Mouse (Mus musculus) cortical plate, adult 2 months (tissue): ENCODE measurements around the gene Ccdc50. TPM values are rescaled to one million over a fixed set of nuclear protein-coding genes. Genes with fewer than 3 reads are reported as not detected.

Source experiments
- H3K27ac ChIP-seq: fragments of 200-500 bp; 2 replicates; pipeline ENCODE4 v1.5.1; 2012; ENCODE audit warnings: low read length, control low read depth, inconsistent platforms; ENCODE audit not compliant: insufficient read depth
- H3K4me1 ChIP-seq: fragments of 200-500 bp; 2 replicates; pipeline ENCODE4 v1.6.1; 2011; ENCODE audit warnings: low read length; ENCODE audit not compliant: control insufficient read depth, insufficient read depth
- H3K4me3 ChIP-seq: fragments of 200-500 bp; 2 replicates; pipeline ENCODE4 v1.5.1; 2011; ENCODE audit warnings: mild to moderate bottlenecking, low read length, control low read depth; ENCODE audit not compliant: insufficient read depth
- CTCF ChIP-seq: fragments of 200-500 bp; IDR thresholded peaks from 2 replicates; pipeline ENCODE4 v1.5.1; 2011; ENCODE audit warnings: mild to moderate bottlenecking, control low read depth, low read length; ENCODE audit not compliant: insufficient read depth; ENCODE audit errors: extremely low read depth
- POLR2A ChIP-seq: fragments of 200-500 bp; IDR thresholded peaks from 2 replicates; pipeline ENCODE4 v1.6.1; 2011; ENCODE audit warnings: mild to moderate bottlenecking, low read length, control low read depth; ENCODE audit not compliant: insufficient read depth; ENCODE audit errors: extremely low read depth
- polyA plus RNA-seq: library from polyadenylated mRNA; depleted of rRNA; stranded (reverse); fragments of >200 nt; gene quantifications from 2 replicates; pipeline ENCODE4 v1.2.3, GENCODE M21; 2012

Gene Ccdc50
- polyA plus RNA-seq, 1 experiment = 24.1 TPM

DNA sequence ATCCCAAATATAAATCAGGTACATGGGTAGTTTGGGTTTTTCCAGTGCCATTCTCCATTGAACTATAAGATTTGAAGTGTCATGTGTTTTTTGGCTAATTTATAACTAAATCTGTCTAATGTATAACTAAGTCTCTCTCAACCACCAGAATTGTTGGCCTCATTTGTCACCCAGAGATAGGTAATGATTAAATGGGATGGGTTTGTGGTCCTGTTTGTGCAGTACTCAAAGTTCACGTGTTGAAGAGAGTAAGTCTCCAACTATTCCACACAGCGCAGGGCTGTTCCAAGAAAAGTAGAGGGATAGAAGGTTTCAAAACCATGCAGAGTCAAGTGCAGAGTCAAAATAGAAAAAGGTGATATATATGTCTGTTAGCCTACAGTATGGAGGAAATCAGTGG is 13.4 kb upstream of the Ccdc50 start:
- Histone ChIP-seq H3K4me1 (no peaks in the 10 kb centered on the region), H3K4me3 (no peak overlapping the region), H3K27ac (no peak overlapping the region)
- TF ChIP-seq CTCF (no peak), POLR2A (no peak)

DNA sequence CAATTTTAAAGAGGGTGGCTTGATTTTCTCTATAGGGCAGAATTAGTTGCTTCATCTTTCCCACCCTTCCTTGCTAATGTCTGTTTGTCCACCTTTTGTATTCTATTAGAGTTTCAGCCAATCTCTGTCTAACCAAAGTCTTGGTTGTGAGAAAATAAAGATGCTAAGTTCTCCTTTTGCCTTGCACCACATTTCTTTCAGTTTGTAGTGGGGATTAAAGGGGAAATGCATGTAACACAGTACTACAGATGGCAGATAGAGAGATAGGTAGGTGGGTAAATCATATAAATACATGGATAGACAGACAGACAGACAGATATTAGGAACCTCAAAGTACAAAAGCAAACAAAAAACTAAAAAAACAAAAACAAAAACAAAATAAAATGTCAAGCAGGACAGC is 12.1 kb upstream of the Ccdc50 start:
- no peak for TF ChIP-seq CTCF
- TF ChIP-seq POLR2A = no peak
- no peak overlapping the region for H3K4me3 ChIP-seq
- H3K4me1 ChIP-seq = no peaks in the 10 kb centered on the region
- no peak overlapping the region for H3K27ac ChIP-seq

DNA sequence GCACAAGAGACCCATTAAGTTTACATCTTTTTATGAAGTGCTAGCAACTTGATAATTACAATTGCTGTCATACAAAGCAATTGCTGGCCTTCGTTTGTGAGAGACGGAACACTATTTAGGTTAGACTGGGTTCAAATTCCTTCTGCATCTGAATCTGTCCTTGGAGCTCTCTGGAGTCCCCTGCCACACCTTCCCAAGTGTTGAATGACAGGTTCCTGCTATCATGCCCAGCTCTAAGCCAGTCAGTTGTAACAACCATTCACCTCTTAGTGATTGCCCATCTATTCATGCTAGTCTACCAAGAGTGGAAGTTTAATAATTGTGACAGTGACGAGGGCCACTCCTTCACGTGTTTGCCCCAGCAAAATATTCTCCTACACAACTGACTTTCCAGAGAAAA is 6.5 kb upstream of the Ccdc50 start:
- no peak overlapping the region for H3K4me3 ChIP-seq
- no peak overlapping the region for H3K27ac ChIP-seq
- H3K4me1 ChIP-seq = no peaks in the 10 kb centered on the region
- TF ChIP-seq CTCF = no peak
- TF ChIP-seq POLR2A = no peak

DNA sequence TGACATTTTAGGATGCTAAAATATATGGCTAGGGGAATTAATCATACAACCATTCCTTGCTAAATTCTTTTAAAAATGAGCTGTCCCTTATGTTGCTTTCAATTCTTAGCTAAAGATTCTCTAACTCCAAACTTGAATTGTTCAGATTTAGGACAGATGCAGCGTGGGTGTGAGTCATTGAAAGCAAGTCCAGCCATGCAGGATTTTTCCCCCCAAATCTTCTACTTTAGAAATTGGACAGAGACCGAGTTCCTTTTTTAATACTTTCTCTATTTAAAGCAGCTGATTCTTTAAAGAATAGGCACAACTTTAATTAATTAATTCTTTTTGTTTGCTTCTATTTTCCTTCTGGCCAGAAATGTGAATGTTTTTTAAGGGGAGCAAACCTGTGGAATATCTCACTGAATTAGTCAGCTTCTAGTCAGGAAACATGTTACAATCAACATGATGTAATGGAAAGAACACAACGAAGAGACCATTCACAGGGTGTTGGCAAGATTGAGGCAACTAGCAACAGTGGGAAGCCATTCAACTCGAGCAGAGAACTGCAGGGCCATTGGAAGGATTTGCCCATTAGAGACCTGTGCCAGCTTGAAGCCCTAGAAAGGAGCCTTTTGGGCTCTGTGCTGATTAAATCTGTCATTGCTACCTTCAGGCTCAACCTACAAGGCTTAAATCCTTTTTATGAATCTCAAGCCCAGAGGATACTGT is 3.6 kb upstream of the Ccdc50 start:
- Histone ChIP-seq H3K4me3 (no peak overlapping the region), H3K27ac (peak overlapping the region; percentile 62; the same call in 1 of the 2 replicates), H3K4me1 (peaks cover 7% of the 10 kb centered on the region; the same call in 1 of the 2 replicates)
- TF ChIP-seq POLR2A (no peak), CTCF (no peak)

DNA sequence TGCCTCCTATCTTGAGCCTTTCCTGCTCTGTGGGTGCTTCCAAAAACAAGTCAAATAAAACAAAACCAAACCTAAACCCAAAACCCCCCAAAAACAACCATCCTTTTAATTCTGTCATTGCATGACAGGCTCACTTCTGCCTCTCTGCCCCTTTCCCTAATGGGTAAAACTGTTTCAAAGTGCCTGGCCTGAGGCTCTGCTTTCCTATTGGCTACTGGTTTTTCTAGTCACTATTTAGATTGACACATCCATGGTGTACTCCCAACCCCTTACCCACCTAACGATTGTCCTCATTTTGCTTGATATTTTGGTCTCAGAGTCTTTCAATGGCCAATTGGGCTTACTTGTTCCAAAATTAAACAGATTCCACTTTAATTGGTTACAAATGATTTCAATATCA is 3.0 kb upstream of the Ccdc50 start:
- peak overlapping the region; percentile 62 for H3K27ac ChIP-seq
- no peak for TF ChIP-seq CTCF
- TF ChIP-seq POLR2A = no peak
- H3K4me1 ChIP-seq = peaks cover 8% of the 10 kb centered on the region; the same call in 1 of the 2 replicates
- H3K4me3 ChIP-seq = no peak overlapping the region

DNA sequence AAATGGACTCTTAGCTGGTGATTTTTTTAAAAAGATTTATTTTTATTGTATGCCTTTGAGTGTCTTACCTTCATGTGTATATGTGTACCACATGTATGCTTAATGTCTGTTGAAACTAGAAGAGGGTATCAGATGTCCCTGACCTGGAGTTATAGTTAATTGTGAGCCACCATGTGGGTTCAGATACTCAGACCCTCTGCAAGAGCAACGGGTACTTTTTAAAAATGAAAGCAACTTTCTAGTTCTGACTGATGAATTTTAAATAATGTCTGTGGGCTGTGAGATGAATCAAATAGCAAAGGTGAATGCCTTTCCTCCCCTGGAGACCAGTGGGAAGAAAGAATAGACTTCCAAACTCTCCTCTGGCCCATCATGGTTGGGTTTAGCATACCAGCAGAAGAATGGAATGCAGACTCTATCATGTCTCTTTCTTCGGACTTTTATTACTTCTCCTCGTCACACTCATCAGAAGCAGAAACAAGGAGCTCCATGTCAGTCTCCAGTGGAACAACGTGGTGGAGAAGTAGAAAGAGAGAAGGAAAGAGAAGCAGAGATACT is 1.7 kb upstream of the Ccdc50 start:
- Histone ChIP-seq H3K4me3 (no peak overlapping the region), H3K27ac (no peak overlapping the region), H3K4me1 (peaks cover 9% of the 10 kb centered on the region; the same call in 1 of the 2 replicates)
- TF ChIP-seq CTCF = no peak
- no peak for TF ChIP-seq POLR2A

DNA sequence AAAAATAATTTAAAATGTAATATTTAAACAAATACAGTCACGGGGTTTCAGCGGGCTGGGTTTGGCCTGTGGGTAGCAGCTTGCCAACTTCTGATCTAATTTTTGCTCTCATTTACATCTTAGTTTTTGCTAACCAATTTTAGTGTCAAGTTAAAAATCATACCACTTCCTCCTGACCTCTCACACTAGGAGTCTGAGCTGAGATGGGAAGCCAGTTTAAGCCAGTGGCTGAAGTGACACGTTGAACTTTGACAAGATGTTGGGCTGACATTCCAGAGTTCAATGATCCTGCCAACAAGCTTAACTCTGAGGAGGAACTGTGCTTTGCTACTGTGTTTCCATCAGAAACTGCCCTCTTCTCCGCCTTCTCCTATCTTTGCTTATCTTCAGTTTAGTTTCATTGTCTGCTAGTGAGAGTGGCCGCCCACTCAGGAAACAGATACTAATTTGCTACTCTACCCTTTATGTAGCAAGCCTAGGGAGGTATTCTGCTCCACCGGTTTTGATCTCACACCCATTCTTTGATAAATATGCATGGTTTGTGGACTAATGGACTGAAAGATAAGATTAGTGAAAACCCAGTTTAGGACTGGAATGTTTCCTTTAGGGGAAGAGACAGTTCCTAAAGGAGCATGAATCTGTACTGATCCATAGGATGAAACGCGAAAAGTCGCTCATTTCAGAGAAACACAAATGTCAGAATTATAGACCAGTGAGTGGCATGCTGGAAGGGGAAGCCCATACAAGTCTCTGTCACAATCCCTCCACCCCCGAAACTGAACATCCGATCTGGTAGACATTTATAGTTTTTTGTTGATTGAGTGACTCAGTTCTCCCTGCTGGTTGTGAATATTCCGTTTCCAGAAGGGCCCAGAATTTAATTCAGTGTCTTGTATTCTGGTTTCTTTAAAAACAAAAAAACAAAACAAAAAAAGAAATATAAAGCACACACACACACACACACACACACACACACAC is 746 bp upstream of the Ccdc50 start:
- Histone ChIP-seq H3K4me1 (peaks cover 9% of the 10 kb centered on the region; the same call in 1 of the 2 replicates), H3K27ac (peak overlapping the region; percentile 96), H3K4me3 (peak overlapping the region; percentile 98)
- TF ChIP-seq POLR2A = no peak
- TF ChIP-seq CTCF = no peak

DNA sequence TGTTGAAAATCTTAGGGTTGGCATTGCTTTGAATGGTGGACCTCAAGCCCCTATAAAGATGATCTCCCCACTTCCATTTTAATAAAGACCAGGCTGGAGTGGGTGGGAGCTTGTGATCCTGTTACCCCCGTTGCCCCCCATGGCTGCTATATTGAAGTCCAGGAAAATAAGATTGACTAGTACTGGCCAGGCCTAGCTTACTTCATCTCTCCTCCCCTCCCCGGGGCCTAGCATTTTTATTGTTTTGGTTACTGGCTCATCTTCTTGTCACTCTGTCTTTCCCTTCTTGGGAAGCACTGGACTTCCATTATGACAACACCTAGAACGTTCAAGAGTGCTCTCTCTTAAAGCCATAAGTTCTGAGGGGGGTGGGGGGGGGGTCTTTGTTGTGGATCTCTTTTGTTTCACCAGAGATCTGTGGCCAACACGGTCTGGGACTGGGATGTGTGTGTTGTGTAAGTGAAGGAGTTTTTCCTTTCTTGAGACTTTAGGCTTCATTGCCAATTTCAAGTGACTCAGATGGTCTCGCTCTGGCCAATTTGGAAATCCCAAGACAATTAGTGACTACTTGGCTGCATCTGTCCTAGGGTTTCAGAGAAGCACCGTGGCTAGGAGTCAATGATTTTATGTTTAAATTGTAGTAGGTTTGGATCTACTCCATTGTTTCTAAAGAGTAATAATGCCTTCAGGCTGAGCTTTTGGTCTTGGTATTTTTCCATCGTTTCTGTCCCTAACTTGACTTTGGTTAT is 1.0 kb downstream of the Ccdc50 start:
- peak overlapping the region; percentile 96 for H3K27ac ChIP-seq
- no peak for TF ChIP-seq CTCF
- no peak for TF ChIP-seq POLR2A
- peaks cover 12% of the 10 kb centered on the region; the same call in 1 of the 2 replicates for H3K4me1 ChIP-seq
- H3K4me3 ChIP-seq = peak overlapping the region; percentile 98

DNA sequence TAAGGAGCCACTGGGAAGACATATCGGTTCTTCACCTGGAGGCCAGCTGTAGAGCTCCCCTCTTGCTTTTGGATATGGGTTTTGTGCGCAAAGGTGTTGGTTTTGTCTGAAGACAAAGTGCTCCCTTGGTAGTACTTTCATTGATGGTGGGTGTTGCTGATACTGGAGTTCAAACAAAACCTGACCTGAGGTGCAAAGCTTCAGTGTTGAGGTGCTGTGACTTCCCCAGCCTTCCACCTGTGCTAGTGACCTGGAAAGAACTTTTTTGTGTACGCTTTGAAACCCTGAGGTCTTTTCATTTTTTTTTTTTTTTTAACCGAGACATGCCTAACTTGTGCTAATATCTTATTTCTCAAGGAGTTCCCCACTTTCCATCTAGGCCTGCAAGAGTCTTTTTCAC is 1.6 kb downstream of the Ccdc50 start:
- no peak overlapping the region for H3K4me3 ChIP-seq
- TF ChIP-seq CTCF = no peak
- no peak for TF ChIP-seq POLR2A
- peaks cover 14% of the 10 kb centered on the region; the same call in 1 of the 2 replicates for H3K4me1 ChIP-seq
- H3K27ac ChIP-seq = peak overlapping the region; percentile 96
